Mouse (Mus musculus) liver, adult 10 weeks (tissue): ENCODE measurements around the gene Gm34653. TPM values are rescaled to one million over a fixed set of nuclear protein-coding genes. Genes with fewer than 3 reads are reported as not detected.

Source experiments
- polyA plus RNA-seq: library from polyadenylated mRNA; stranded (reverse); fragments of 350-450 nt; fragmentation: Illumina TruSeq; extraction: RNeasy Lipid Tissue Mini Kit (QIAGEN cat#74804); gene quantifications from one replicate; pipeline ENCODE4 v1.2.3, GENCODE M21; 2014; ENCODE audit warnings: low read depth, low replicate concordance

The Gm34653 gene
- not detected for polyA plus RNA-seq

GRCm38 (mm10) chr2:34832766-34833457, at the start of gene Gm34653:
Gene Gm34653 (plus strand): TSS chr2:34833007.

GRCm38 (mm10) chr2:34799357-34800256, 33.2 kb upstream of the Gm34653 start, which contains the start of gene Rabepk:
Gene Rabepk (minus strand): TSS chr2:34799912.

GRCm38 (mm10) chr2:34825827-34826459, 6.9 kb upstream of the Gm34653 start, which contains the start of gene Fbxw2:
Gene Fbxw2 (minus strand): TSS chr2:34826311.

GRCm38 (mm10) chr2:34874271-34874670, 41.5 kb downstream of the Gm34653 start, which contains the start of gene Cutal:
Gene Cutal (plus strand): TSS chr2:34874396.

GRCm38 (mm10) chr2:34874816-34875345, 42.1 kb downstream of the Gm34653 start, which contains the start of gene Psmd5:
Gene Psmd5 (minus strand): TSS chr2:34874968.

Other genes starting within 250 kb of the Gm34653 start
- 18.0 TPM for gene Gapvd1, start 77.8 kb upstream of the Gm34653 start, polyA plus RNA-seq
- 1,172 TPM for gene Hspa5, start 61.0 kb upstream of the Gm34653 start, polyA plus RNA-seq
- gene Rabepk, start 33.1 kb upstream of the Gm34653 start, polyA plus RNA-seq = 3.3 TPM
- gene Fbxw2, start 6.7 kb upstream of the Gm34653 start, polyA plus RNA-seq = 53.2 TPM
- gene Cutal, start 41.4 kb downstream of the Gm34653 start, polyA plus RNA-seq = 62.6 TPM
- gene Psmd5, start 42.0 kb downstream of the Gm34653 start, polyA plus RNA-seq = 31.5 TPM
- not detected for gene Phf19, start 81.0 kb downstream of the Gm34653 start, polyA plus RNA-seq
- 0.21 TPM for gene Traf1, start 128.8 kb downstream of the Gm34653 start, polyA plus RNA-seq
- gene Hc, start 228.4 kb downstream of the Gm34653 start, polyA plus RNA-seq = 926 TPM